Mouse (Mus musculus): ENCODE measurements around the gene Pxn.
"Not testable (repeated sequence)": the region's sequence is repeated elsewhere in the genome, so short reads cannot be mapped to it uniquely, and the experiment has no call there.

Gene Pxn

DNA sequence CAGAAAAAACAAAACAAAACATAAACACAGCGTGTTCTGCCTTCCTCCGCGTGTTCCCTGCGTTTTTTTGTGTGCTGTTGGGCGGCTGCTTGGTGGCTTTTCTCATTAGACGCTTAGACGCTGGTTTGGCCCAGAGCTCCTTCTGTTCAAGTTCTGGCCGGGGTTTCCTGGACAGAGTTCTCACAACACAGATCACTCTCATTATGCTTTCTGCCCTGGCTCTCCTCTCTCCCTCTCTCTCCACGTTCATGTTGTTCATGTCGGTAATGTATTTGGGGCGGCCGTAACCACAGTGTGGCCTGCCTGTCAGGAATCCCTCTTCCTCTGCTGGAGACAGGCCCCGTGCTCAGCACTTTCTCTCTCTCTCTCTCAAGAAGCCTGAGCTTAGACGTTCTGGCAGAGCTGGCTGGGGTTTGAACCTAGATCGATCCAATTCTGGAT, 2.9 kb downstream of the Pxn start:
- in situ Hi-C loops (cut with MboI), result no loop called here

DNA sequence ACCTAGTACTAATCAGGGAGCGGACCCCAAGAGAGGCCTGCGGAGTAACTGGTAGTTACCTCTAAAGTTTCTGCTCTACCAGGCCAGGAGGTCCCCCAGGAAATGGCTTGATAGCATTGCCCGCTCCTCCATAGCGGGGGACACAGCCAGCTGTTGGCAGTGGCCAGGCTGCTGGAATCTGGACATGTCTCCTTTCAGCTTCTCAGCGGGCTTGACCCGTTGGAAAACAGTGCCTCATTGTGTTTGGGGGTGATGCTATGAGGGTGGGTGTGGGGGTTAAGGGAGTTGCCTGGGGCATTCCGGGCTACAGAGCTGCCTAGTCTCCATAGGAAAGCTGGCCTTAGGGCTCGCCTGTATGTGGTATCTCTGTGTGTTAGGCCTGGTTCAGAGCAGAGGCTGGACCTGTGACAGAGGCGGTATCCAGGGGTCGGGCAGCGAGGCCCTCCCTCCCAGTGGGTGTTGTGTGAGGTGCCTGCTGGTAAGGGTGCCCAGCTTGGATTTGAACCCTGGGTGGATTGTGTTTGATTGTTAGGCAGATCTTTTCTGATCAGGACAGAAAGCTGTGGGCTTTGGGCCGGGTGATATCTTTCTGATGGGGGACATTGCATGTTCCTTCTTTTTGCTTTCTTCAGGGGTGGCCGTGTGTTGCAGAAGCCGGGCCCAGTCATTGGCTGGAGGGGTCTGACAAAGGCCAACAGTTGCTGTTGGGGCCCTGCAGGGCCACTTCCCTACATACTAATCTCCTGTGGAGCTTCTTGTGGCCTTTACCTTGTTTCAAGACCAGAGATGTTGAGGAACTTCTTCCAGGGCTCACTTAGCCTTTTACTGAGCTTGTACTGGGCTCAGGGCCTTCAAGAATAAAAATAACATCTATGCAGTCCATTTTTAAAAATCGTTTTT, 3.6 kb downstream of the Pxn start:
- in situ Hi-C loops (cut with MboI), result no loop called here

DNA sequence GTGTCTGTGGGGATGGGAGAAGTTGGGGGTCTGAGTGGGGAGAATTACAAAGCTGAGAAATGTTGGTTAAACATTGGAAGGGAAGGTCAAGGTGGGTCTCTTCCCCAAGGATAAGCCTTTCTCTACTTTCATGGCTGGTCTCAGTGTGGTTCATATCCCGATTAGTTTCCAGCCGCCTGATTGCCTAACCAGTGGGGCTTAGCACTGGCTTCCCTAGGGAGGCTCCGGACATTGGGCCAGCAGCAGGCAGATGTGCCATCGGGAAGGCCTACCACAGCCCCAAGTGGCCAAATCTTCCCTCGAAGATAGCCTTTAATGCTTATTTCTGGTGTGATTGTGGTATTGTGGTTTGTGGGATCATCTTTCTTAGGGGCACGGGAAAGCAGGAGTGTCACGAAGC, 5.9 kb downstream of the Pxn start:
- in situ Hi-C loops (cut with MboI), result no loop called here

DNA sequence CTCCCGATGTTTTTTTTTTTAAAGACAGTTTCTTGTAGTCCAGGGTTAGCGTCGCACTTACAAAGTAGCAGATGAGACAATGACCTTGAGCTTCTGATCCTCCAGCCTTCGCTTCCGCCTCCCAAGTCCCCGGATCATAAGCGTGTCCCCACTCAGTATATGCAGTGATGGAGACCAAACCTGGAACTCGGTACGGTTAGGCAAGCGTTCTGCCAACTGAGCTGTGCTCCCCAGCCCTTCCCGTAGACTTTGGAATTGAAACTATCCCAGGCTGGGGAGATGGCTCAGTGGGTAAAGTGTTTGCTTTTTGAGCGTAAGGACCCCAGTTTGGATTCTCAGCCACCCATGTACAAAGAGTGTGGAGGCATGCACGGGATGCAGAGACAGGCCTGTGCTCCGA, 6.8 kb downstream of the Pxn start:
- in situ Hi-C loops (cut with MboI), result no loop called here

DNA sequence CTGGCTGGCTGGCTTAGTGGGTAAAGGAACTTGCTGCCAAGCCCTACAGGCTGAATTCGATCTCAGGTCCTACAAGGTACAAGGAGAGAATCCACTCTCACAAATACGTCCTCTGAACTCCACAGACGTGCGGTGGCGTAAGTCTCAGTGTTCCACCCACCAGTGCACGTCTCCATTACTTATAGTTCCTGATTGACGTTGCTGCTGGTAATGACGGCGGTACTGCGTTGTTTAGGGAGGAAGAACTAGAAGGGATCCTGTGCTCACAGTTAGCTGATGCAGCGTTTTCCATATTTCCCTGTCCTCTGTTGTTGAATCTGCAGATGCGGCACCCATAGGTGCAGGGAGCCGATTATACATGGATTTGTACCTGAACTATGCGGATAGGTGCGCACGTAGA, 7.2 kb downstream of the Pxn start:
- in situ Hi-C loops (cut with MboI), result no loop called here

DNA sequence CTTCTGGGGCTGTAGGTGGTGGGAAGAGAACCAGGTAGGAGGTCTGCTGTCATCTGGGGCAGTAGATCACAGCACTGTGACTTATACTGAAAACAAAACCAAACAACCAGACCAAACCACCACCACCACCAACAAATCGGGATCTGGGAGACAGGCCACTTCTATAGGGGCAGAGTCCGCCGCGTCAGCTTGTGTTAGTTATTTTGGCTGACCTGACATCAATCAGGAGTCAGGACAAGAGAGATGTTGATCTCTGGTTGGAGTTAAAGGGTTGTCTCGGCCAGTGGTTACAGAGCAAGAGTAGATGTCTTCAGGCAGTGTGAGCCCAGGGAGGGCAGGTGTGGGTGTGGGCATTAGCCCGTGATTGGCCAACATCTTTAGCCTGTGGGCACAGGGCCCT, 7.9 kb downstream of the Pxn start:
- in situ Hi-C loops (cut with MboI), result no loop called here

DNA sequence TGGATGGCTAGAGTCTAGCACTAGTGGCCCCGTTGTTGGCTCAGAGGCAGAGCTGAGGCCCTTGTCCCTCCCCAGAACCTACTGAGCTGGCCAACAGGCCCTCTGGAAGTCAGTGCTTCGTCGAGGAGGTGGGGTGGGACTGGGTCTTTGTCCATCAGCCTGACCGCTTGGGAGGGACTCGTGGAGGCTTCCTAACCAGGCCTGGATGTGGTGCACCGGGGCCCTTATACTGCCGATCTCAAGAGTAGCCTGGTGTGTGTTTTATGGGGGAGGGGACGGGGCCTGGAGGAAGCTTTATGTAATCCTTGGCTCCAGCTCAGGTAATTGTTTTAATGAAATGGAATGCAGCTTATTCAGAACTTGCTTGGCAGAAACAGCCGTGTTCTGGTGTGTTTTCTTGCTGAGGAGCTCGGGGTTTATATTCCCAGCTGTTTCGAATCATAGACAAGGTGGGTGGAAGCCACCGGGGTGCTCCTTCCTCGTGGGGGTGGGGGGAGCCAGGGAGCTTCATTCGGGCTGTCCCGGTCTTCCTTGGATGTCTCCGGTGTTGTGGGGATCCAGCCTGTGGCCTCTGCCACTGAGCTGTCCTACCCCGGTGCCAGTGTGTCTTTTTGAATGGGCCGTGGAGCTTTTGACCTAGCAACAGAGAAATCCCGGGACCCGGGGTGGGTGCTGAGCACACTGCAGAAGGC, 8.6 kb downstream of the Pxn start:
- in situ Hi-C loops (cut with MboI), result no loop called here

DNA sequence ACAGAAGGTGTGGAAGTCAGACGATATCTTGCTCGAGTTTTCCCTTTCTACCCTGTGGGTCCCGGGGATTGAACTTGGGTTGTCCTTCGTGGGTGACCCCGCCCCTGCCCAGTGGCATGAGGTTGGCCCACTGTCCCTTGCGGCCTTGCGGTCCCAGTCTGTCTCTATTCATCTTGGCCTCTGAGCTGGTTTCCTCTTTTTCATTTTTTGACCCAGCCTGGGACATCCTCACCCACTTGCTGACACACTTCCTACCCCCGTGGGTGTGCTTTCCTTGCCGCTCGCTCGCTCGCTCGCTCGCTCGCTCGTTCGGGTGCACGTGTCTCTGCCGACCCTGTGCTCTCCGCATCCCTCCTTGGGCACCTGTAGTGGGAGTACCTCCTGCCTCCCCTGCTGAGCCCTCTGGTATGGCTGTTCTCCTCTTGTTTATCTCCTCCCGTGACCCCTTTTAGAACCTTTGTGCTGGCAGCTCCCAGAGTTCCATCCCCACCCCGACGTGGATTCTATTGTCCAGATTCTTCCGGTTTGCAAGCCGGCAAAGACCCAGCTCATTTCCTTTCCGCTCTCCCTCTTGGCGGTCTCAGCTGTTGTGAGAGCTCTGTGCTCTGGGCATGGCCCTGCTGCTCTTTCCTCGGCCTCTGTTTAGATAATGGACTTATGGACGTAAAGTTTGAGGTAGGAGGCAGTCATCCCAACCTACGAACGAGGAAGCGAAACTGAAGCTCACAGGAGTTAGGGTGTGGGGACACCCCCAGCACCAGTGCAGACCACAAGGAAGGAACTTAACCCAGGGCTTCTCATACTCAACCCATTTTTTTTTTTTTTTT, 9.8 kb downstream of the Pxn start:
- in situ Hi-C loops (cut with MboI), result no loop called here

DNA sequence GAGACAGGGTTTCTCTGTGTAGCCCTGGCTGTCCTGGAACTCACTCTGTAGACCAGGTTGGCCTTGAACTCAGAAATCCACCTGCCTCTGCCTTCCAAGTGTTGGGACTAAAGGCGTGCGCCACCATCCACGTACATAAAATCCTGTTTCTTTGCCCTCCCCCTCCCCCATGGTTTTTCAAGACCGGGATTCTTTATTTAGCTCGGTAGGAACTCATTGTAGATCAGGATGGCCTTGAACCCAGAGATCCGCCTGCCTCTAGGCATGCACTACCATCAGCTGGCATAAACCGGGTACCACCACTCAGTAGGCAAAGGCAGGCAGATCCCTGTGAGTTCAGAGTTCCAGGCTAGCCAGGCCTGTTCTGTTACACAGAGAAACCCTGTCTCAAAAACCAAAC, 10.4 kb downstream of the Pxn start:
- in situ Hi-C loops (cut with MboI), result no loop called here

DNA sequence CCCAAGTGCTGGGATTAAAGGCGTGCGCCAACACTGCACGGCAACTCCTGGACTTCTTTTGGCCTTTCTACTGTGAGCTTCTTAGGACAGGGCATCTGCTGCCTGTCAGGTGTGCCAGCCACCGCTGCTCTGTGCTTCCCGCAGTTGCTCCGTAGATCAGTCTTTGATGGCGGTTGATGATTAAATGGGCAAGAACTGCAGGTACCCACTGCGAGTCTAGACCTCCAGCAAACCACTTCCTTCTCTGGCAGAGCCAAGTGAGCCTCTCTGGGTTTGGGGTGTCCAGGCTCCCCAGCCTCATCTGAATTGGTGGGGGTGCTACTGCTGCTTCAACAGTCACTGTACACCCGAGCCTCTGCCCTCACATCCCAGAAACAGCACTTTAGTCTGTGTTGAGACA, 11.0 kb downstream of the Pxn start:
- in situ Hi-C loops (cut with MboI), result no loop called here

DNA sequence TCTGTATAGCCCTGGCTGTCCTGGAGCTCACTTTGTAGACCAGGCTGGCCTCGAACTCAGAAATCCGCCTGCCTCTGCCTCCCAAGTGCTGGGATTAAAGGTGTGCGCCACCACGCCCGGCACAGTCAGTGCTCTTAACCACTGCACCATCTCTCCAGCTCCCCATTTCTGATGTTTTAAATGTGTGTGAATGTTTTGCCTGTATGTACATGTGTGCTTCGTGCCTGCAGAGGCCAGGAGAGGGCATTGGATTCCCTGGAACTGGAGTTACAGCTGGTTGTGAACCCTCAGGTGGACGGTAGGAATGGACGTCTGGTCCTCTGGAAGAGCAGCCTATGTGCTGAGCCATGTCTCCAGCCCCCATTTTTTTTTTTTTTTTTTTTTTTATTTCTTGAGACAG, 11.7 kb downstream of the Pxn start:
- in situ Hi-C loops (cut with MboI), result not testable (repeated sequence)

DNA sequence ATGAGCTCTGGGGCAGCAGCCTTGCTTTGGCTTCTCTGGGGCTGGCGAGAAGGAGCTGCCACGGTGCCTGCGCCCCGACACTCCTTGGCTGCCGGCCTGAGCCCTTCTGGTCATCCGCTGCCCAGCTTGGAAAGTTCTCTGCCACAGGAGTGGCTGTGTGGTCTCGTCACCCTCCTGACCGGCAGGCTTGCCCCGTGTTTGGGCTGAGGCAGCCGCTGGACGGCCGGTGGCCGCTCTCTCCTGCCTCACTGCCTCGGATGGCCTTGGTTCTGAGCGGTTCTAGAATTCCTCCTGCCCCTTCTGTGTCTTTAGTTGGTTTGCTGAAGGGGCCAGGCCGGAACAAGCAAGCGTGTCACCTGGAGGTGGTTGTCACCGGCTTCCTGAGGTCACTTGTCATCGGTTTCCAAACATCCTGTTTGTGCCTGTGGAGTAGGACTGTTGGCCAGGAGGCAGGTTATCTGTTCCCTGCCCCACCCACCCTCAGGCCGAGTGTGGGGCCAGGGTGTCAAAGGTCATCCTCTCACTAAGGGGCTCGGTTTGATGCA, 13.9 kb downstream of the Pxn start:
- in situ Hi-C loops (cut with MboI), result no loop called here

DNA sequence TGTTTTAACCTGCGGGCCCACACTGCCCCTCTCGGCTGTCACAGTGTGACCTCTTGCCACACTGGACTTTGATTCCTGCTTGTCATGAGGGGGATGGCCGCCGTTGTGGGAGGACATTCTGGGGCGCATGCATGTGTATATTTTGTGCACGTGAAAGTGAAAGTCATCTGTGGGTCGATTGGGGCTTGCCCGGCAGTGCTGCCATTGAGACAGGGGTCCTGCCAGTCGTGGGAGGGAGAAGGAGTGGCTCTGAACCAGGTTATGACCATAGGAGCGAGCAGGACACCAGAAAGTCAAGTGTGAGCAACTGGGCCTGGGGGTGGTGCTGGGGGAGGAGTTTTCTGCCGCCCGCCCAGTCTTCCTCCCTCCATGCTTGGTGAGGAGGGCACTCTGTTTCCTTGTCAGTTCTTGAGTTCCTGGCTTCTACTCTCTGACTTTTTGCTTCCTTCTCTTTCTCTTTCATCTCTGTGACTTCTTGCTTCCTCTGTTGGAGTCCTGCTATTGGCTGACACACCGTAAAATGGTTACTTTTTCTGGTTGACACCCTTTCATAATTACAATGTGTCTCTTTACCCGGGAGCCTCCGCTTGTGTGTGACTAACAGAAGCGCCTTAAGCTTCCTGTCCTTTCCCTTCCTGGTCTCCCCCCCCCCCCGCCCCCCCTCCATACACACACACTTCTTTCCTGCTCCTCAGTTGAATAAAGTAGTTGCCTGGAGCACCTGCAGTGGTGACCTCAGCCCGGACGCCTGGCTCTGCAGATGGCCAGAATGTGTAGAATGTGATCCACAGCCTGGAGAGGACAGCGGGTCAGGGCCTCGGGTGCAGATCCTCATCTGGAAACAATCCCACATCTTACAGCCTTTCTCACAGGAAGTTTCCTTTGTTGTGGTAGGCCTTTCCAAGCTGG, 15.3 kb downstream of the Pxn start:
- in situ Hi-C loops (cut with MboI), result no loop called here

DNA sequence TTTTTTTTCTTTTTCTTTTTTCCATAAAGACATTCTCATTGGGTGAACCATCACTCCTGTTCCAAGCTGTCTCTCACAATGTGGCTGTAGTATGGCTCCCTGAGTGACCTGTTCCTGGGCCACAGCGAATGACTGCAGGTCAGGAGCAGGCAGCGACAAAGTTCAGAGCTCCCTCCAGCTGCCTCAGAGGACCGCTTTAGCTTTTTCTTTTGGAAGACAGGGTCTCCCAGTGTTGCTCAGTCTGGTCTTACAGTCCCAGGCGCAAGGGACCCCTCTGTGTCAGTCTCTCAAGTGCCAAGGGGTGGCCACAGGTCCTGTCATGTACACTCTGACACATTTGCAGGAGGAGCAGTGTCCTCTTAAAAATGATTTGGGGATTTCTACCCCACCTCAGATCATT, 16.1 kb downstream of the Pxn start:
- in situ Hi-C loops (cut with MboI), result no loop called here

DNA sequence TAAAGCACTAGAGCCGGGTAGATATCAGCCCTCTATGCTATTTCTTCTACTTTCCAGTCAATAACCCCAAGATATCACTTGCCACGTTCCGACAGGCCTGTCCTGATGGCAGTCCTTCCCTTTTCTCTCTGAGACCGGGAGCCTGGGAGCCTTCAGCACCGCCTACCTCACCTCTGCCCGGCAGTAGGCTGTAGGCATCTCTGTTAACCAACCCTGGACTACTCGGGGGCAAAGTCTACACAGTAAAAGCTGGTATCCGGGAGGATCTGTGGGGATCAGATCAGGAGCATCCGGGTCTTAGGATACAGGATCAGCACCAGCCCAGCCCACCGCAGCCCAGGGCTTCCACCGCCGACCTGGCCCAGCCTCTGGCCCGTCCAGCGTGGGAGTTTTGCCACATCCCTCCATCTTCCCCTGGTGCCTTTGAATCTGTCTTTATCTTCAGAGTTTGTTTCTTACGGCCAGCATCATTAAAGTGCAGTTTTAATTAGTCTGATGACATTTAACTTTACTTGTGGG, 16.6 kb downstream of the Pxn start:
- in situ Hi-C loops (cut with MboI), result no loop called here

DNA sequence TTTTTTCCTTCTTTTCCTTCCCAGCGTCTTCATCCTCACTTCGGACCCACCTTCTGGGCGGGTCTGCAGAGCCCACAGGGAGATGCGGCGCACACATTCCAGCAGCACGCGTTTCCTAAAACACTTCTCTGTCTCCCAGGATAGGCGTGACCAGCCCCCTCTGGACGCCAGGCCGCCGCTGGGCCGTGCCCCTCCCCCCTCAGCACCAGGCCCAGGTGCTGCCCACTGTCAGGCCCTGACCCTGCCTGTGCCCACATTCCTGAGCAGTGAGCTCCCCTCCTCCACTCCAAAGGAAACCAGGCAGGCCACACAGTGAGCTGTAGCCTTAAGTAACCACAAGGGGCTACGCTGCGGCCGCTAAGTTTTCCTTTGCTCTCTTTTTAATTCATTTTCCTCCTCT, 17.5 kb downstream of the Pxn start:
- in situ Hi-C loops (cut with MboI), result no loop called here

DNA sequence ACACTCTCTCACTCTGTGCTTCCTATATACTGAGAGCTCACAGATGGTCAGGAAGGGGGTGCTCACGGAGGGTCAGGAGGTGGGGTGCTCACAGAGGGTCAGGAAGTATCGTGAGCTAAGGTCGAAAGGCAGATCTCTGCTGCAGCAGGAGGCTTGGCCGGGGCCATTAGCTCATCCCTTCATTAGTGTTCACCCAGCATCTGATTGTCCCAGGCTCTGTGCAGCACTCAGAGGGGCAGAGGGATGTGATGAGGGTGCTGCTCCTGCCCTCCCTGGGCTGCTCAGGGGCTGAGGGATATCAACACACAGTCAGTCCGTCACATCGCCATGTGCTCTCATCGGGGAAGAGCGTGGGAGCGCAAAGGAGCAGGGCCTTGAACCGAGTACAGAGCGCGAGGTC, 18.0 kb downstream of the Pxn start:
- in situ Hi-C loops (cut with MboI), result no loop called here

DNA sequence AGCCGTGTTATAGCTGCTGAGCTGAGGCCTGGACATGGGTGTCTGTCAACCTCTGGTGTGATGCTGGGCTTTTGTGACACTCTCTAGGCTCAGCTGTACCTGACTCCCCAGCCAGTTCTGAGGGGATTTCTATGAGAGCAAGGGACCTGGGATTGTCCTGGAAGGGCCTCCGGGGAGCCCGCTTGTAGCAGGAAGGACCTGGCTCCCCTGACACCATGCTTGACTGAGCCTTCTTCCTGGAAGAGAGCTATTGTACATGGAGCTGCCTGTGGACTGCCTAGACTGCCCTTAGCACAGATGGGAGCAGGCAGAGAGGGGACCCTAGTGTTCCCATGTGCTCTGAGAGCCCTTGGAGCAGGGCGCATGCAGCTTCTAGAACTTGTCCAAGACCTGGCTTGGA, 18.9 kb downstream of the Pxn start:
- in situ Hi-C loops (cut with MboI), result no loop called here

DNA sequence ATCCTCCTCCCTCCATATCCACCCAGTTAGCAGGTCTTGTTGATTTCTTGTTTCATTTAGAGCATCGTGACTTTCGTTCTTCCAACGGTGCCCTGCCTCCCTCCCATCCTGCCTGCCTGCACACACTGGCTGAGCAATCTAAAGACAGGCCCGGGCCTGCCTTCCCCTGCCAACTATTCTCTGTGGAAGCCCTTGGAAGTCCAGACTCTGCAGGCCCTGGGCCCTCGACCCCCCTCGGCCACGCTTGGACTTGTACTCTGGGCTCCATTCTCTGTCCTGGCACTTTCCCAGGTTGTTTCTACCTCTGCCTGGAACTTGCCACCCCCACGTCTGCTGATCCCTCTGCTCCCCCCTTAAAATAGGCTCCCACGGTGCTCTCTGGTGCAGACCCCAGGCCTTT, 19.5 kb downstream of the Pxn start:
- in situ Hi-C loops (cut with MboI), result no loop called here

DNA sequence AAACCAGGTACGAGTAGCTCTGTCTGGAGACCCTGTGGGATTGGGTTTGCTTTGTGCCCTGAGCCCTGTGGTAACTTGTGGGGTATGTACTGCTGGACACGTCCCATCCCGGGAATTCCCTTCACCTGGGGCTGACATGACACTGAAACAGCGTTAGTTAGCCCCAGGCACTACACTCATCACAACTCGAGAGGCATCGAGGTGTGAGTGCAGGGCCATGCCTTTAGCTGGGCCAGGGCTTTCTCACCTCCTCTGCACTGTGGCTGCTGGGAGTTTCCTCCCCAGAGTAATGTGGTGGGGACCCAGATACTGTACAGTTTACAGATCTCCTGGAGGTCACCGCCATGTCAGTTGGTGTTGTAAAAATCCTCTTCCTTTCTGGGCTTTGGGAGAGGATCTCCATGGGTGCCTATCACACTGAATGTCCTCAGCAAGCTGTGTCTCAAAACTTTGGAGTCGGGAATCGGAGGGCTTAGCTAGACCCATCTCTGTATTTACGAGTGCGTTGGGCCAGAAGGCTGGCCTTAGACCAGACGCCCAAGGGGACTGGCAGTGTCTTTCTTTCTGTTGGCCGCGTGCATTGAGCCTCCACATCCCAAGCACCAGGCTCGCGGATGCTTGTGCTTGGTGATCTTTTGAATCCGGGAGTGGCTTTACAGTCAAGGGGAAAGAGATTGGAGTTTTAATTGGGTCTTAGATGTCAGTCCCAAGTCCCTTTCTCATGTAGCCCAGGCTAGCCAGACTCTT, 20.2 kb downstream of the Pxn start:
- in situ Hi-C loops (cut with MboI), result no loop called here

Data from mature B cell (primary cell).